Mouse (Mus musculus): ENCODE data around the gene Trp53. TPM values are rescaled to one million over a fixed set of nuclear protein-coding genes. Genes with fewer than 3 reads are reported as not detected.
"Not testable (repeated sequence)": the region's sequence is repeated elsewhere in the genome, so short reads cannot be mapped to it uniquely, and the experiment has no call there.

Trp53 gene
- polyA plus RNA-seq, 1 experiment = 230 TPM

GRCm38 (mm10) chr11:69622406-69622805 is 42.2 kb downstream of the Trp53 start:
- no peak for TF ChIP-seq CTCF (IDR thresholded peaks at IDR 0.05; ENCODE audit: low read depth, low read length)
- no peak for TF ChIP-seq POLR2A (IDR thresholded peaks at IDR 0.05; ENCODE audit: insufficient read depth, low read length)
- no peak for TF ChIP-seq EP300 (IDR thresholded peaks at IDR 0.05; ENCODE audit: insufficient read depth, low read depth, low read length)
- no peaks in the 10 kb centered on the region for H3K36me3 ChIP-seq (ENCODE audit: control insufficient read depth, insufficient read depth, low read length, poor library complexity, severe bottlenecking)
- H3K9me3 ChIP-seq (replicated peaks; ENCODE audit: control insufficient read depth, insufficient read depth, low read length, poor library complexity, severe bottlenecking) = no peaks in the 10 kb centered on the region
- no peaks in the 10 kb centered on the region for H3K27me3 ChIP-seq (ENCODE audit: control insufficient read depth, insufficient read depth, low read length, poor library complexity, severe bottlenecking)
- peak overlapping the region; percentile 55 for H3K9ac ChIP-seq (ENCODE audit: low read depth, poor library complexity, severe bottlenecking)
- H3K4me3 ChIP-seq (ENCODE audit: low read depth, low read length) = peak overlapping the region; percentile 71
- no peak overlapping the region for H3K27ac ChIP-seq (ENCODE audit: insufficient read depth, low read length)
- H3K4me1 ChIP-seq (ENCODE audit: control insufficient read depth, insufficient read depth, low read length) = no peaks in the 10 kb centered on the region

- Histone ChIP-seq H3K27ac (ENCODE audit: insufficient read depth, low read length) (no peak overlapping the region), H3K9me3 (replicated peaks; ENCODE audit: control insufficient read depth, insufficient read depth, low read length, poor library complexity, severe bottlenecking) (no peaks in the 10 kb centered on the region), H3K4me1 (ENCODE audit: control insufficient read depth, insufficient read depth, low read length) (no peaks in the 10 kb centered on the region), H3K4me3 (ENCODE audit: low read depth, low read length) (peak overlapping the region; percentile 71), H3K9ac (ENCODE audit: low read depth, poor library complexity, severe bottlenecking) (peak overlapping the region; percentile 68), H3K27me3 (ENCODE audit: control insufficient read depth, insufficient read depth, low read length, poor library complexity, severe bottlenecking) (no peaks in the 10 kb centered on the region), H3K36me3 (ENCODE audit: control insufficient read depth, insufficient read depth, low read length, poor library complexity, severe bottlenecking) (no peaks in the 10 kb centered on the region)
- TF ChIP-seq EP300 (IDR thresholded peaks at IDR 0.05; ENCODE audit: insufficient read depth, low read depth, low read length) (no peak), CTCF (IDR thresholded peaks at IDR 0.05; ENCODE audit: low read depth, low read length) (no peak), POLR2A (IDR thresholded peaks at IDR 0.05; ENCODE audit: insufficient read depth, low read length) (no peak)
These were observed 42.8 kb downstream of the Trp53 start for GRCm38 (mm10) chr11:69623006-69623405.

GRCm38 (mm10) chr11:69624339-69624738 is 44.2 kb downstream of the Trp53 start:
- H3K9me3 ChIP-seq (replicated peaks; ENCODE audit: control insufficient read depth, insufficient read depth, low read length, poor library complexity, severe bottlenecking); H3K36me3 ChIP-seq (ENCODE audit: control insufficient read depth, insufficient read depth, low read length, poor library complexity, severe bottlenecking); H3K4me1 ChIP-seq (ENCODE audit: control insufficient read depth, insufficient read depth, low read length); H3K9ac ChIP-seq (ENCODE audit: low read depth, poor library complexity, severe bottlenecking); H3K27me3 ChIP-seq (ENCODE audit: control insufficient read depth, insufficient read depth, low read length, poor library complexity, severe bottlenecking); H3K4me3 ChIP-seq (ENCODE audit: low read depth, low read length); H3K27ac ChIP-seq (ENCODE audit: insufficient read depth, low read length): not testable (repeated sequence)

- H3K36me3 ChIP-seq (ENCODE audit: control insufficient read depth, insufficient read depth, low read length, poor library complexity, severe bottlenecking) = no peaks in the 10 kb centered on the region
- no peak overlapping the region for H3K4me3 ChIP-seq (ENCODE audit: low read depth, low read length)
- no peaks in the 10 kb centered on the region for H3K9me3 ChIP-seq (replicated peaks; ENCODE audit: control insufficient read depth, insufficient read depth, low read length, poor library complexity, severe bottlenecking)
- H3K9ac ChIP-seq (ENCODE audit: low read depth, poor library complexity, severe bottlenecking) = no peak overlapping the region
- H3K27ac ChIP-seq (ENCODE audit: insufficient read depth, low read length) = no peak overlapping the region
- peak; percentile 99 for TF ChIP-seq CTCF (IDR thresholded peaks at IDR 0.05; ENCODE audit: low read depth, low read length)
- no peak for TF ChIP-seq POLR2A (IDR thresholded peaks at IDR 0.05; ENCODE audit: insufficient read depth, low read length)
- no peak for TF ChIP-seq EP300 (IDR thresholded peaks at IDR 0.05; ENCODE audit: insufficient read depth, low read depth, low read length)
- no peaks in the 10 kb centered on the region for H3K27me3 ChIP-seq (ENCODE audit: control insufficient read depth, insufficient read depth, low read length, poor library complexity, severe bottlenecking)
- H3K4me1 ChIP-seq (ENCODE audit: control insufficient read depth, insufficient read depth, low read length) = no peaks in the 10 kb centered on the region
These were observed 48.1 kb downstream of the Trp53 start for GRCm38 (mm10) chr11:69628286-69628685.

- TF ChIP-seq CTCF (IDR thresholded peaks at IDR 0.05; ENCODE audit: low read depth, low read length) (no peak), EP300 (IDR thresholded peaks at IDR 0.05; ENCODE audit: insufficient read depth, low read depth, low read length) (no peak), POLR2A (IDR thresholded peaks at IDR 0.05; ENCODE audit: insufficient read depth, low read length) (no peak)
- no peak overlapping the region for H3K4me3 ChIP-seq (ENCODE audit: low read depth, low read length)
These were observed 49.6 kb downstream of the Trp53 start for GRCm38 (mm10) chr11:69629802-69630201.

GRCm38 (mm10) chr11:69632284-69633089 is 52.3 kb downstream of the Trp53 start, which contains the start of gene Fxr2:
Gene Fxr2, plus strand, starts transcription at chr11:69632990.
- Histone ChIP-seq H3K9ac (ENCODE audit: low read depth, poor library complexity, severe bottlenecking) (peak within 1 kb of the TSS; percentile 96), H3K36me3 (ENCODE audit: control insufficient read depth, insufficient read depth, low read length, poor library complexity, severe bottlenecking) (peaks cover 26% of the 10 kb centered on the region), H3K4me3 (ENCODE audit: low read depth, low read length) (peak within 1 kb of the TSS; percentile 89), H3K27me3 (ENCODE audit: control insufficient read depth, insufficient read depth, low read length, poor library complexity, severe bottlenecking) (no peaks in the 10 kb centered on the region), H3K27ac (ENCODE audit: insufficient read depth, low read length) (peak within 1 kb of the TSS; percentile 88), H3K4me1 (ENCODE audit: control insufficient read depth, insufficient read depth, low read length) (no peaks in the 10 kb centered on the region), H3K9me3 (replicated peaks; ENCODE audit: control insufficient read depth, insufficient read depth, low read length, poor library complexity, severe bottlenecking) (no peaks in the 10 kb centered on the region)
- TF ChIP-seq POLR2A (IDR thresholded peaks at IDR 0.05; ENCODE audit: insufficient read depth, low read length) (peak; percentile 23), EP300 (IDR thresholded peaks at IDR 0.05; ENCODE audit: insufficient read depth, low read depth, low read length) (0 out of 2 replicates have a peak, but pooled peaks have one; percentile 27), CTCF (IDR thresholded peaks at IDR 0.05; ENCODE audit: low read depth, low read length) (peak; percentile 72)

More at GRCm38 (mm10) chr11:69629802-69630201, 49.6 kb downstream of the Trp53 start:
- Histone ChIP-seq H3K27ac (ENCODE audit: insufficient read depth, low read length) (no peak overlapping the region), H3K27me3 (ENCODE audit: control insufficient read depth, insufficient read depth, low read length, poor library complexity, severe bottlenecking) (no peaks in the 10 kb centered on the region), H3K9me3 (replicated peaks; ENCODE audit: control insufficient read depth, insufficient read depth, low read length, poor library complexity, severe bottlenecking) (no peaks in the 10 kb centered on the region), H3K36me3 (ENCODE audit: control insufficient read depth, insufficient read depth, low read length, poor library complexity, severe bottlenecking) (0 out of 2 replicates have a peak, but pooled peaks cover 3% of the 10 kb centered on the region), H3K4me1 (ENCODE audit: control insufficient read depth, insufficient read depth, low read length) (no peaks in the 10 kb centered on the region), H3K9ac (ENCODE audit: low read depth, poor library complexity, severe bottlenecking) (no peak overlapping the region)
